Mouse (Mus musculus) induced T-regulatory cell, adult 2 months (primary cell): ENCODE data around the gene Dennd4a.

Source experiments
- DNase-seq: peaks from one replicate; pipeline ENCODE4 v3.0.0-alpha.2; 2012; ENCODE audit warnings: low read depth

Dennd4a gene

DNA sequence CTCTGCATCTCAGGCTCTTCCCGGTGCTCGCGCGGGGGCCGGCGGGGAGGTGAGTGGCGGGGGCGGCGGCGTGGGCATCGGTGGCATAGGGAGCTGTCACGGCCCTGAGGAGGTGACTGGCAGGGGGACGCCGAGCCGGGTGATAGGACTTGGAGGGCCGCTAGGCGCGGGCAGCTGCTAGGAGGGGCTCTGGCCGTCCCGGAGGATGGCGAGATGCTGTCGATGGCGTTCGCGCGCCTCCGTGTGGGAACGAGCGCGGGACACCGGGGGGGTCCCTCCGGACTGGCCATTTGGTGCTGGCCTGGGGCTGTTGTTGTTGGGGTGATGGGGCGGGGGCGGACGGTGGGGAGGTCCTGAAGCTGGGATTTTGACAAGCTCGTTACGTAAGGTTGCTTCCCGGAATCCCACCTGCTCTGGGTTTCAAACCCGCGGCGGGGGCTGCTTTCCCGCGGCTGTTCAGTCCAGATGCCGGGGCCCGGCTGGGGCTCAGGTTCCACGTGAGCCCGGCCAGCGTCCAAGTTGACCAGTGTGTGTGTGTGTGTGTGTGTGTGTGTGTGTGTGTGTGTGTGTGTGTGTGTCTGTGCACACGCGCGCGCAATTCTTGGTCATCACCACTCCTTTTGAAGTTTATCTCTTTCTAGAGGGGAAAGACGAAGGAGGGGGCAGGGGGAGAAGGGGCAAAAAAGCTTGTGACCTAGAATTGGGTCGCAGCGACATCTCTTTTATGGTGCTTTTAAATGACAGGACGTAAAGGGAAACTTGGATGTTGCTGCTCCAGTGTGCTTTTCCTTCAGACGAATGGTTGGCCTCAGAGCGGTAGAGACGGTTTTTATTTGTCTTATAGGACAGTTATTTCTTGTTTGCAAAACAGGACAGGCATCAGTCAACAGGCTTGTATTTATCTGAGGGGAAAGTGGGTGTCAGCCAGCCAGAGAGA is 666 bp downstream of the Dennd4a start:
- peak; percentile 73 for DNase-seq

- DNase-seq = no peak
Observed at GRCm38 (mm10) chr9:64812475-64812860, 1.3 kb downstream of the Dennd4a start.

GRCm38 (mm10) chr9:64814273-64814672 is 3.1 kb downstream of the Dennd4a start:
- peak; percentile 56 for DNase-seq

DNA sequence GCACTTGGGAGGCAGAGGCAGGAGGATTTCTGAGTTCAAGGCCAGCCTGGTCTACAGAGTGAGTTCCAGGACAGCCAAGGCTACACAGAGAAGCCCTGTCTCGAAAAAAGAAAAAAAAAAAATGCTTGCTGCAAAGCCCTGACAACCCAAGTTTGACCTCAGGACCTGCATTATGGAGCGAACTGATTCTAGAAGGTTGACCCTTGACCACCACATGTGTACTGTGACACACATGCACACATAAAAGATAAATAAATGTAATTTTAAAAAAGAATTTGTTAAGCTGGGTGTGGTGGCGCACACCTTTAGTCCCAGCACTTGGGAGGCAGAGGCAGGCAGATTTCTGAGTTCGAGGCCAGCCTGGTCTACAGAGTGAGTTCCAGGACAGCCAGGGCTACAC is 8.5 kb downstream of the Dennd4a start:
- DNase-seq = peak; percentile 5

- no peak for DNase-seq
Observed at GRCm38 (mm10) chr9:64820086-64820795, 9.1 kb downstream of the Dennd4a start.

GRCm38 (mm10) chr9:64822235-64822634 is 11.1 kb downstream of the Dennd4a start:
- no peak for DNase-seq

DNA sequence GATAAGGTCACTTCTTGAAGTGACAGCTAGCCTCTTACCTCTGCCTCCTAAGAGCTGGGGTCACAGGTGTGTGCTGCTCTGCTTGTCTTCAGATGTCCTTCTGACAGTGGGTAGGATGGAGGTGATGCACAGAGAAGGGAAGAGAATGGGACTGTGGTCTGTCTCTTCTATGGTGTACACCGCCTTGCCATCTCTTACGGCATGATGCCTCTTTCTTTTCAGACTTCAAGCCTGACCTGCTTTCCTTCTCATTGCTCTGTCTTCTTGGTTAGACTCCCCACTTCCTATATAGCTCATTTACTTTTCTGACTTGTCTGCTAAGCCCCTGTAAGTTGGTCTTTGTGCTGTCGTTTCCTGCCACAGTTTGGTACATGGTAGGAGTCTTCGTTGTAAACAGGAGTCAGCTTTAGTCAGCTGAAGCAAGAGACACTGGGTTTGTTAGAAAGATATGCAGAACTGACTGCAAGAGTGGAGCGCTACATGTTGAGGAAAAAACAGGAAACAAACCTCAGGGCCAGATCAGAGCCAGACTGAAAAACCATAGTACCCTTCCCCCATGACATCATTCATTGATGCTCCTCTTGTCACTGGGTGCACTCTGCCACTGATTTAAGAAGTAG is 13.4 kb downstream of the Dennd4a start:
- DNase-seq = peak; percentile 77

- peak; percentile 9 for DNase-seq
Observed at GRCm38 (mm10) chr9:64830092-64830618, 19.0 kb downstream of the Dennd4a start.

- DNase-seq = no peak
Observed at GRCm38 (mm10) chr9:64830641-64831040, 19.5 kb downstream of the Dennd4a start.

GRCm38 (mm10) chr9:64831760-64832159 is 20.6 kb downstream of the Dennd4a start:
- DNase-seq = peak; percentile 59

DNA sequence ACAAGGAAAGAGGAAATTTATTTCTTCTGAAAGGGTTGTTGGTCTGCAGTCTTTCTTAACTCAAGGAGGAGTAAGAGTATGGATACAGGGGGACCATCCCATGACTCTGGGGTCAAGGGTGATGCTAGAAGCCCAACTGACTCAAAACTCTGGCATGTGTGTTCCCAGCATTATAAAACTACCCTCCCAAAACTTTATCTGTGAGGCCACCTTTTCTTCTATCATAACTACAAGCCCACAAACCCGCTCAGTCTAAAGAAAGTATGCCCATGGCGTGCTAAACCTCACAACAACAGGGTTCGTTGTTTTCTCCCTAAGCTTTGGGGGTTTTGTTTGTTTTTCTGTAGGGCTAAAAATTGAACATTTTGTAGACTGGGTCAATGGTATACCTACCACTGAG is 23.3 kb downstream of the Dennd4a start:
- DNase-seq = no peak

DNA sequence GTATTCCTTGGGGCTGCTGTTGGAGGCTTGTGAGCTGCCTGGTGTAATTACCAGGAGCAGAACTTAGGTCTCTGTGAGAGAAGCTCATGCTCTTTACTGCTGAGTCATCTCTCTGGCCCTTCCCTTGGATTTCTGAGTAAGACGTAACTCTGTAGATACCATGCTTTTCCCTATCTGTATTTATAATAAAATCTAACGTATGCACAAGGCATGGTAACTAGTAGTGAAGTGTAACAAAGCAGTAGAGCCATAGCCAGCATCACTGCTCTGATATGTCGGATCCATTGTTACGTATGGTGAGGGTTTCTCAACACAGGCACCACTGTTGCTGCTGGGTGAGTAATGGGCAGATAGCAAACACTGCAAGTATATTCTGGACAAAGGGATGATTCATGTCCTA is 34.2 kb downstream of the Dennd4a start:
- no peak for DNase-seq

DNA sequence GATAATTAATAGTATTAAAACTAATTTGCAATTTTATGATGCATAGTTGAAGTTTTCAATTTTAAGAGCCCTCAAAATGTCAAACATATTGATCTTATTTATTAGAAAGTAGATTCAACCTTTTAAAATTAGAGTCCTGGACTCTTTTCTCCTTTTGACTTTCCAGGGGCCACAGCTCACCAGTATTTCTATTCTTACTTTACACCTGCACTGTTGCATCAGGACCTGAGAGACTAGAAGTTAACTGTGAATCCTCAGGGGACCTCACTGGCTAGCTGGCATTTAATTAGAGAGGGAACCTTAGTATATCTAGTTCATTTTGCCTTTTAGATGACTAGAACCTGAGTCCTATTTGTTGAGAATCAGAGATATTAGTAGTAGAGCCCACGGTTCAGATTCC is 38.4 kb downstream of the Dennd4a start:
- no peak for DNase-seq

DNA sequence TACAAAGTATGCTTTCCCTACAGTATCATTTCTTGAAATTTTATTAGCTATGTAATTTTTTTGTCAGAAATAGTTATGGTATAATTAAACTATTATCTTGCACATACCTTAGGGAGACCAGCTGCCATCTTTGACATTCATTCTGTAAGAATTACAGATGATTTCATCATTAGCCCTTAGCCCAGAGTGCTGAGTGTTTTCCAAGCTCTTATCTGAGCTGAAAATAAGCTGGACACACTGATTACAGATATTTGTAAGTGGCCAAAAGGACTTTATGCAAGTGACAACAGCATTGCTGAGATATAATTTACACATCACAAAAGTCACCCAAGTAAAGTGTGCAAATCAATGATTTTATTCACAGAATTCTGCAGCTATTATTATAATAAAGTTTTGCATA is 48.9 kb downstream of the Dennd4a start:
- DNase-seq = no peak

GRCm38 (mm10) chr9:64862687-64863086 is 51.5 kb downstream of the Dennd4a start:
- peak; percentile 59 for DNase-seq

DNA sequence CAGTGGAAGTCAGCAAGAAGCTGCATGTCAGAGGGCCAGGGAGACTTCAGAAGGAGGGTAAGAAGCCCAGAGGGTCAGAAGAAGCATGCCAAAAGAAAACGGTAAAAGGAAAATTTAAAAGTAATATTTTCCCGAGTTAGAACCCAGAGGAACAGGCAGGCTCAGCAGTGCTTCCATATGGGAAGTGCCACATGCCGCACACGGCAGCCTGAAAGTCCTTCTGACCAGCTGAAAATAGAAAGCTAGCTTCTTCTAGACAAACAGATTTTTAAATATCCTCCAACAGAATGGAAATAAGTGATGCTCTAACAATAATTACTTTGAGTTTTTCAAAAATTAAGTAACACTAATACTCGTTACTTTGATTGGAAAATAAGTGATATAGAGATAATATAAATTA is 74.9 kb downstream of the Dennd4a start:
- no peak for DNase-seq

DNA sequence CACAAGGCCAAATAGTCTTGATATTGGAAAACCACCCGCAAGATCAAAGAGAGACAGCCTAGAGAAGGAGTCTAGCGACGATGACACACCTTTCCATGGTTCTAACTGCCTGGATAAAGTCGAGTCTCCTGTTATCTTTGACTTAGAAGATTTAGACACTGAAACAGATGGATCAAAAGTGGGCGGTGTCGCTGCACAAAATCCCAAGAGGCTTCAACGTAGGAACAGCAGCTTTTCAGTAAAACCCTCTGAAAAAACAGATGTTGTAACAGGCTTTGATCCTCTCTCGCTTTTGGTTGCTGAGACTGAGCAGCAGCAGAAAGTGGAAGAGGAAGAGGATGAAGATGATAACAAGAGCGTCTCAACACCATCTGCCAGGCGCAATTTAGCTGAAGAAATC is 85.5 kb downstream of the Dennd4a start:
- no peak for DNase-seq

- no peak for DNase-seq
Observed at GRCm38 (mm10) chr9:64902866-64903265, 91.7 kb downstream of the Dennd4a start.

GRCm38 (mm10) chr9:64903386-64903785 is 92.2 kb downstream of the Dennd4a start:
- DNase-seq = peak; percentile 83

DNA sequence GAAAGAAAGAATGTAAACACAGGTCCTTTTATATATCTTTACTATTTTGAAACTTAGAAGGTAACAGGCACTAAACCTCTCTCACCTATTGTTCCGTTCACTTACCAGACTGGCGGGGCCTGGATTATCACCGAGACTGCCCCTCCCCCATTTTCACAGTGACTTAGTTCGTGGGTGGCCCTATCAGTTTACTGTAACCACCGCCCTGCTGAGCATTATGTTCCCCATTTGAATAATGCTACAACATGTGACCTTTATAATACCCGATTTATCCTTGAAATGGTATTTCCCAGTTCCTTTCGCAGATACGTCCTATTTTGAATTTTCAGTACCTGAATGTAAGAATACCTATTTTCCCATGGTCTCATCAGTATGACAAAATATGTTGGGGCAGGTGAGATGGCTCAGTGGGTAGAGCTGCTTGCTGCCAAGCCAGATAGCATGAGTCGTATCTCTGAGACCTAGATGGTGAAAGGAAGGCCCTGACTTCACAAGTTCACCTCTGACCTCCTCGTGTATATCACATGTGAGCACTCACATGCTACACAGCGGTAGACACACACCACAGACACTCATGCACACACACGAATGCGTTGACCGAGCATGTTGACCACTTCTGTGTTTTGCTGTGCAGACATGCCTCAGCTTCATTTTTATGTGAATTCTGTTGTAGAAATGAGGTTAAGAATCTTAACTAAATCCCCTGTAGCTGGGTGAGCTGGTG is 93.9 kb downstream of the Dennd4a start:
- no peak for DNase-seq

DNA sequence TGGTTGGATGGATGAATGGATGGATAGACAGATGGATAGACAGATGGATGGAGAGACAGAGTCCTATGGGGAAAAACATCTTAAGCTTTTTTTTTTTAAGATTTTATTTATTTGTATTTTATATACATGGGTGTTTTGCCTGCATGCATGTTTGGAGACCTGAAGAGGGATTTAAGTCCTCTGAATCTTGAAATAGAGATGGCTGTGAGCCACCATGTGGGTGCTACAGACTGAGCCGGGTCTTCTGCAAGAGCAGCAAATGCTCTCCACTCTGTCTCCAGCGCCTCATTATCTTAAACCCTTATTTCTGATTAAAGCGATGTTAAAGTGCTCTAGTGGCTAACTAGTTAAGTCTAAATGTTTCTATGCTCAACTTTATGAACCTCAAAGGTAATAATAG is 96.3 kb downstream of the Dennd4a start:
- no peak for DNase-seq

GRCm38 (mm10) chr9:64913406-64913805 is 102.3 kb downstream of the Dennd4a start:
- no peak for DNase-seq
